Mouse (Mus musculus) heart, postnatal 10 days (tissue): ENCODE measurements at regions not wholly inside any gene's neighbourhood (a gene's known extent, or its start where the extent isn't known, plus 50 kb on each side); places are given as distances from the start of the nearest gene placed in this dataset.
A peak's percentile ranks its signal among the peaks of the same experiment; 100 is the strongest.

Experiments
- DNase-seq, 2 experiments: peaks; one replicate each; pipeline ENCODE4 v3.0.0; 2021
- intact Hi-C: fragments of 180-260 bp; cut with DNase I; formaldehyde crosslinking; loops from one replicate; pipeline ENCODE4 v1.15.1; 2025

- peak in 1 of 2 experiments; percentile 5 for DNase-seq
- intact Hi-C loops, result no loop called here
These were observed 310.7 kb downstream of the Prr30 start for GRCm38 (mm10) chr14:100889163-100890157.

- intact Hi-C loops, result no loop called here
These were observed 317.0 kb downstream of the Prr30 start for GRCm38 (mm10) chr14:100883115-100883514.

GRCm38 (mm10) chr14:100880103-100880502 lies 320.0 kb downstream of the Prr30 start:
- intact Hi-C loops, result no loop called here
- DNase-seq, result no peak

More at GRCm38 (mm10) chr14:100883115-100883514, 317.0 kb downstream of the Prr30 start:
- DNase-seq, result no peak

GRCm38 (mm10) chr14:100867790-100868189 lies 332.3 kb downstream of the Prr30 start:
- DNase-seq, result peak in 1 of 2 experiments; percentile 2

GRCm38 (mm10) chr14:100864792-100865191 lies 335.3 kb downstream of the Prr30 start:
- no peak for DNase-seq
- intact Hi-C loops, result no loop called here

More at GRCm38 (mm10) chr14:100867790-100868189, 332.3 kb downstream of the Prr30 start:
- intact Hi-C loops, result no loop called here

- intact Hi-C loops, result no loop called here
- DNase-seq, result no peak
These were observed 336.0 kb downstream of the Prr30 start for GRCm38 (mm10) chr14:100864164-100864563.

GRCm38 (mm10) chr14:100842828-100843227 lies 357.3 kb downstream of the Prr30 start:
- DNase-seq, result no peak
- intact Hi-C loops, result no loop called here
